Mouse (Mus musculus) spleen, adult 18-20 months (tissue): Measurements from ENCODE around the gene Gpr39.

ENCODE experiments used
- DNase-seq, 2 experiments: peaks; one replicate each; pipeline ENCODE4 v3.0.0; 2022; ENCODE audit warnings: mixed read lengths in 2 of 2

The Gpr39 gene

GRCm38 (mm10) chr1:125813141-125813782 lies 136.5 kb downstream of the Gpr39 start:
- no peak for DNase-seq

GRCm38 (mm10) chr1:125821101-125821500 lies 144.3 kb downstream of the Gpr39 start:
- DNase-seq = no peak

- no peak for DNase-seq
Observed at GRCm38 (mm10) chr1:125823611-125824010, 146.8 kb downstream of the Gpr39 start.

- DNase-seq = no peak
Observed at GRCm38 (mm10) chr1:125837507-125837906, 160.7 kb downstream of the Gpr39 start.

- DNase-seq = no peak
Observed at GRCm38 (mm10) chr1:125839746-125840392, 163.1 kb downstream of the Gpr39 start.

- no peak for DNase-seq
Observed at GRCm38 (mm10) chr1:125854646-125855045, 177.9 kb downstream of the Gpr39 start.

- no peak for DNase-seq
Observed at GRCm38 (mm10) chr1:125858631-125859030, 181.8 kb downstream of the Gpr39 start.

- no peak for DNase-seq
Observed at GRCm38 (mm10) chr1:125870056-125870455, 193.3 kb downstream of the Gpr39 start.

GRCm38 (mm10) chr1:125893158-125893557 lies 216.4 kb downstream of the Gpr39 start:
- no peak for DNase-seq

GRCm38 (mm10) chr1:125910211-125910870 lies 233.5 kb downstream of the Gpr39 start:
- DNase-seq = no peak

- no peak for DNase-seq
Observed at GRCm38 (mm10) chr1:125910871-125911265, 234.1 kb downstream of the Gpr39 start.

- no peak for DNase-seq
Observed at GRCm38 (mm10) chr1:125911337-125911900, 234.6 kb downstream of the Gpr39 start.

GRCm38 (mm10) chr1:125911901-125912445 lies 235.2 kb downstream of the Gpr39 start:
- no peak for DNase-seq

GRCm38 (mm10) chr1:125912601-125913600 lies 236.1 kb downstream of the Gpr39 start, which contains the start of gene Lypd1:
Gene Lypd1, minus strand, starts transcription at chr1:125913101.
- DNase-seq = no peak

GRCm38 (mm10) chr1:125920696-125921095 lies 243.9 kb downstream of the Gpr39 start:
- no peak for DNase-seq

- no peak for DNase-seq
Observed at GRCm38 (mm10) chr1:125923062-125923461, 246.3 kb downstream of the Gpr39 start.
